Mouse (Mus musculus) limb, embryonic 15.5 days (tissue): ENCODE data around the gene Mtus2. TPM values are rescaled to one million over a fixed set of nuclear protein-coding genes. Genes with fewer than 3 reads are reported as not detected.

Experiments used
- ATAC-seq: fragments of 200-750 bp; cut with Nextera tagmentation; 2 replicates; pipeline ENCODE4 v1.8.0; 2017; ENCODE audit warnings: low read depth, moderate TSS enrichment; ENCODE audit not compliant: insufficient number of reproducible peaks, low FRiP score, low TSS enrichment
- H3K27ac ChIP-seq: fragments of 300-500 bp; sonication (generic); 2 replicates; pipeline ENCODE4 v1.5.1; 2015; ENCODE audit warnings: moderate library complexity, mild to moderate bottlenecking, inconsistent platforms
- H3K27me3 ChIP-seq: fragments of 300-500 bp; sonication (generic); 2 replicates; pipeline ENCODE4 v1.6.1; 2015; ENCODE audit warnings: inconsistent platforms
- H3K36me3 ChIP-seq: fragments of 300-500 bp; sonication (generic); 2 replicates; pipeline ENCODE4 v1.6.1; 2015; ENCODE audit warnings: inconsistent platforms
- H3K4me1 ChIP-seq: fragments of 300-500 bp; sonication (generic); 2 replicates; pipeline ENCODE4 v1.6.1; 2015; ENCODE audit warnings: inconsistent platforms
- H3K4me2 ChIP-seq: fragments of 300-500 bp; sonication (generic); 2 replicates; pipeline ENCODE4 v1.6.1; 2015; ENCODE audit warnings: mild to moderate bottlenecking, inconsistent platforms
- H3K4me3 ChIP-seq: fragments of 300-500 bp; sonication (generic); 2 replicates; pipeline ENCODE4 v1.5.1; 2015; ENCODE audit warnings: mild to moderate bottlenecking, inconsistent platforms
- H3K9ac ChIP-seq: fragments of 300-500 bp; sonication (generic); 2 replicates; pipeline ENCODE4 v1.6.1; 2015; ENCODE audit warnings: inconsistent platforms
- H3K9me3 ChIP-seq: fragments of 300-500 bp; sonication (generic); 2 replicates; pipeline ENCODE4 v1.6.1; 2016; ENCODE audit warnings: inconsistent platforms
- WGBS: fragments of 180-500 bp; shearing (Covaris S2); methylation state at CpG from one replicate; pipeline ENCODE4 v1.1.7; 2015; 5-methylcytosine and 5-hydroxymethylcytosine counted together
- polyA plus RNA-seq: library from polyadenylated mRNA; unstranded; fragments of >200 nt; fragmentation: Nextera tagmentation; extraction: Ambion mirVana; gene quantifications from 2 replicates; pipeline ENCODE4 v1.2.1, GENCODE M21; 2015

Gene Mtus2
- polyA plus RNA-seq, 1 experiment from 2014 or later = 6.0 TPM

- ATAC-seq = no peak
- H3K36me3 ChIP-seq = no peaks in the 10 kb centered on the region
- no peaks in the 10 kb centered on the region for H3K9me3 ChIP-seq
- H3K27ac ChIP-seq = no peak overlapping the region
- no peak overlapping the region for H3K9ac ChIP-seq
- H3K4me1 ChIP-seq = no peaks in the 10 kb centered on the region
- peaks cover 5% of the 10 kb centered on the region; the same call in 1 of the 2 replicates for H3K27me3 ChIP-seq
- no peak overlapping the region for H3K4me3 ChIP-seq
- 60% methylated on average over 9 of the region's 9 CpGs for WGBS
- no peak overlapping the region for H3K4me2 ChIP-seq
These were observed 279.5 kb downstream of the Mtus2 start for GRCm38 (mm10) chr5:148236616-148237015.

- Histone ChIP-seq H3K4me1 (no peaks in the 10 kb centered on the region), H3K27ac (no peak overlapping the region), H3K4me2 (no peak overlapping the region), H3K4me3 (no peak overlapping the region), H3K27me3 (peaks cover 5% of the 10 kb centered on the region; the same call in 1 of the 2 replicates), H3K9me3 (no peaks in the 10 kb centered on the region), H3K36me3 (no peaks in the 10 kb centered on the region), H3K9ac (no peak overlapping the region)
- no peak for ATAC-seq
These were observed 281.9 kb downstream of the Mtus2 start for GRCm38 (mm10) chr5:148239067-148239466.

- H3K4me1 ChIP-seq = no peaks in the 10 kb centered on the region
- WGBS = 42% methylated on average over 2 of the region's 2 CpGs
- no peak overlapping the region for H3K27ac ChIP-seq
- no peak overlapping the region for H3K9ac ChIP-seq
- no peaks in the 10 kb centered on the region for H3K36me3 ChIP-seq
- H3K4me3 ChIP-seq = no peak overlapping the region
- H3K4me2 ChIP-seq = no peak overlapping the region
- no peak for ATAC-seq
- peaks cover 5% of the 10 kb centered on the region; the same call in 1 of the 2 replicates for H3K27me3 ChIP-seq
- H3K9me3 ChIP-seq = no peaks in the 10 kb centered on the region
These were observed 282.6 kb downstream of the Mtus2 start for GRCm38 (mm10) chr5:148239757-148240156.

GRCm38 (mm10) chr5:148241932-148242331 is 284.8 kb downstream of the Mtus2 start:
- Histone ChIP-seq H3K27ac (no peak overlapping the region), H3K4me3 (no peak overlapping the region), H3K4me2 (no peak overlapping the region), H3K27me3 (peaks cover 4% of the 10 kb centered on the region; the same call in 1 of the 2 replicates), H3K9me3 (no peaks in the 10 kb centered on the region), H3K9ac (no peak overlapping the region), H3K4me1 (no peaks in the 10 kb centered on the region), H3K36me3 (no peaks in the 10 kb centered on the region)
- no peak for ATAC-seq
- WGBS = 8% methylated on average over 7 of the region's 7 CpGs

GRCm38 (mm10) chr5:148244471-148244870 is 287.4 kb downstream of the Mtus2 start:
- ATAC-seq = no peak
- no peak overlapping the region for H3K4me2 ChIP-seq
- H3K27ac ChIP-seq = no peak overlapping the region
- H3K4me3 ChIP-seq = no peak overlapping the region
- 46% methylated on average over 1 of the region's 1 CpGs for WGBS
- H3K27me3 ChIP-seq = no peaks in the 10 kb centered on the region
- no peaks in the 10 kb centered on the region for H3K4me1 ChIP-seq
- no peaks in the 10 kb centered on the region for H3K9me3 ChIP-seq
- no peak overlapping the region for H3K9ac ChIP-seq
- H3K36me3 ChIP-seq = no peaks in the 10 kb centered on the region

GRCm38 (mm10) chr5:148245386-148245785 is 288.3 kb downstream of the Mtus2 start:
- no peak overlapping the region for H3K27ac ChIP-seq
- no peak overlapping the region for H3K9ac ChIP-seq
- ATAC-seq = no peak
- H3K4me3 ChIP-seq = no peak overlapping the region
- no peaks in the 10 kb centered on the region for H3K4me1 ChIP-seq
- H3K4me2 ChIP-seq = no peak overlapping the region
- no peaks in the 10 kb centered on the region for H3K27me3 ChIP-seq
- H3K36me3 ChIP-seq = no peaks in the 10 kb centered on the region
- 68% methylated on average over 2 of the region's 2 CpGs for WGBS
- no peaks in the 10 kb centered on the region for H3K9me3 ChIP-seq

- WGBS = 19% methylated on average over 2 of the region's 2 CpGs
- Histone ChIP-seq H3K36me3 (no peaks in the 10 kb centered on the region), H3K9me3 (no peaks in the 10 kb centered on the region), H3K4me3 (no peak overlapping the region), H3K4me1 (no peaks in the 10 kb centered on the region), H3K4me2 (no peak overlapping the region), H3K9ac (no peak overlapping the region), H3K27ac (no peak overlapping the region), H3K27me3 (no peaks in the 10 kb centered on the region)
- no peak for ATAC-seq
These were observed 291.1 kb downstream of the Mtus2 start for GRCm38 (mm10) chr5:148248236-148248635.

- Histone ChIP-seq H3K27ac (no peak overlapping the region), H3K36me3 (no peaks in the 10 kb centered on the region), H3K27me3 (no peaks in the 10 kb centered on the region), H3K4me3 (no peak overlapping the region), H3K9ac (no peak overlapping the region), H3K4me2 (no peak overlapping the region), H3K9me3 (no peaks in the 10 kb centered on the region), H3K4me1 (no peaks in the 10 kb centered on the region)
- ATAC-seq = no peak
These were observed 294.7 kb downstream of the Mtus2 start for GRCm38 (mm10) chr5:148251847-148252246.

GRCm38 (mm10) chr5:148262016-148262415 is 304.9 kb downstream of the Mtus2 start:
- Histone ChIP-seq H3K9me3 (no peaks in the 10 kb centered on the region), H3K4me3 (no peak overlapping the region), H3K4me1 (peaks cover 8% of the 10 kb centered on the region), H3K36me3 (no peaks in the 10 kb centered on the region), H3K9ac (no peak overlapping the region), H3K4me2 (no peak overlapping the region), H3K27me3 (peaks cover 9% of the 10 kb centered on the region; the same call in 1 of the 2 replicates), H3K27ac (no peak overlapping the region)
- no peak for ATAC-seq
- WGBS = 84% methylated on average over 7 of the region's 7 CpGs

GRCm38 (mm10) chr5:148264819-148265707 is 307.9 kb downstream of the Mtus2 start:
- Histone ChIP-seq H3K27ac (no peak overlapping the region), H3K27me3 (peaks cover 9% of the 10 kb centered on the region; the same call in 1 of the 2 replicates), H3K36me3 (no peaks in the 10 kb centered on the region), H3K4me2 (peak overlapping the region; percentile 77), H3K9ac (peak overlapping the region; percentile 26; the same call in 1 of the 2 replicates), H3K4me1 (peaks cover 8% of the 10 kb centered on the region), H3K9me3 (no peaks in the 10 kb centered on the region), H3K4me3 (peak overlapping the region; percentile 54)
- 1% methylated on average over 32 of the region's 32 CpGs for WGBS
- 0 out of 2 replicates have a peak, but pooled peaks have one; percentile 41 for ATAC-seq

GRCm38 (mm10) chr5:148266841-148267240 is 309.7 kb downstream of the Mtus2 start:
- H3K4me1 ChIP-seq = peaks cover 8% of the 10 kb centered on the region
- WGBS = 58% methylated on average over 2 of the region's 2 CpGs
- no peak overlapping the region for H3K9ac ChIP-seq

GRCm38 (mm10) chr5:148267446-148267845 is 310.3 kb downstream of the Mtus2 start:
- H3K27ac ChIP-seq = no peak overlapping the region
- no peak for ATAC-seq
- 64% methylated on average over 4 of the region's 4 CpGs for WGBS
- H3K9me3 ChIP-seq = no peaks in the 10 kb centered on the region
- H3K4me1 ChIP-seq = peaks cover 8% of the 10 kb centered on the region
- no peaks in the 10 kb centered on the region for H3K36me3 ChIP-seq
- no peak overlapping the region for H3K9ac ChIP-seq
- peaks cover 9% of the 10 kb centered on the region; the same call in 1 of the 2 replicates for H3K27me3 ChIP-seq
- no peak overlapping the region for H3K4me3 ChIP-seq
- no peak overlapping the region for H3K4me2 ChIP-seq

More at GRCm38 (mm10) chr5:148266841-148267240, 309.7 kb downstream of the Mtus2 start:
- H3K4me3 ChIP-seq = no peak overlapping the region
- H3K36me3 ChIP-seq = no peaks in the 10 kb centered on the region
- H3K4me2 ChIP-seq = no peak overlapping the region
- H3K27me3 ChIP-seq = peaks cover 9% of the 10 kb centered on the region; the same call in 1 of the 2 replicates
- H3K9me3 ChIP-seq = no peaks in the 10 kb centered on the region
- no peak for ATAC-seq
- no peak overlapping the region for H3K27ac ChIP-seq
